Mouse (Mus musculus) embryonic facial prominence, embryonic 12.5 days (tissue): ENCODE measurements around the gene Npb. TPM values are rescaled to one million over a fixed set of nuclear protein-coding genes. Genes with fewer than 3 reads are reported as not detected.

Experiments used
- ATAC-seq: fragments of 200-750 bp; cut with Nextera tagmentation; 2 replicates; pipeline ENCODE4 v1.8.0; 2017; ENCODE audit not compliant: insufficient number of reproducible peaks, insufficient read depth, low FRiP score, low TSS enrichment
- H3K27ac ChIP-seq: fragments of 300-500 bp; sonication (generic); 2 replicates; pipeline ENCODE4 v1.5.1; 2016; ENCODE audit warnings: mild to moderate bottlenecking
- H3K27me3 ChIP-seq: fragments of 300-500 bp; sonication (generic); 2 replicates; pipeline ENCODE4 v1.6.1; 2016; ENCODE audit warnings: mild to moderate bottlenecking, moderate library complexity
- H3K36me3 ChIP-seq: fragments of 300-500 bp; sonication (generic); 2 replicates; pipeline ENCODE4 v1.6.1; 2016; ENCODE audit warnings: mild to moderate bottlenecking
- H3K4me1 ChIP-seq: fragments of 300-500 bp; sonication (generic); 2 replicates; pipeline ENCODE4 v1.6.1; 2016
- H3K4me2 ChIP-seq: fragments of 300-500 bp; sonication (generic); replicated peaks from 2 replicates; pipeline ENCODE4 v1.6.1; 2016; ENCODE audit warnings: mild to moderate bottlenecking, moderate library complexity
- H3K4me3 ChIP-seq: fragments of 300-500 bp; sonication (generic); 2 replicates; pipeline ENCODE4 v1.5.1; 2016; ENCODE audit warnings: mild to moderate bottlenecking
- H3K9ac ChIP-seq: fragments of 300-500 bp; sonication (generic); 2 replicates; pipeline ENCODE4 v1.6.1; 2016; ENCODE audit warnings: mild to moderate bottlenecking, moderate library complexity
- H3K9me3 ChIP-seq: fragments of 300-500 bp; sonication (generic); 2 replicates; pipeline ENCODE4 v1.6.1; 2016; ENCODE audit warnings: mild to moderate bottlenecking, moderate library complexity
- WGBS: fragments of 180-500 bp; shearing (Covaris S2); methylation state at CpG from one replicate; pipeline ENCODE4 v1.1.7; 2016; 5-methylcytosine and 5-hydroxymethylcytosine counted together
- microRNA-seq: library from miRNA; unstranded; fragments of <30 nt; microRNA quantifications from one replicate; pipeline ENCODE4, GENCODE M21; 2017
- polyA plus RNA-seq: library from polyadenylated mRNA; unstranded; fragments of >200 nt; fragmentation: Nextera tagmentation; extraction: Ambion mirVana; gene quantifications from 2 replicates; pipeline ENCODE4 v1.2.1, GENCODE M21; 2016

The Npb gene
- polyA plus RNA-seq, 1 experiment from 2014 or later, result 0.99 TPM

DNA sequence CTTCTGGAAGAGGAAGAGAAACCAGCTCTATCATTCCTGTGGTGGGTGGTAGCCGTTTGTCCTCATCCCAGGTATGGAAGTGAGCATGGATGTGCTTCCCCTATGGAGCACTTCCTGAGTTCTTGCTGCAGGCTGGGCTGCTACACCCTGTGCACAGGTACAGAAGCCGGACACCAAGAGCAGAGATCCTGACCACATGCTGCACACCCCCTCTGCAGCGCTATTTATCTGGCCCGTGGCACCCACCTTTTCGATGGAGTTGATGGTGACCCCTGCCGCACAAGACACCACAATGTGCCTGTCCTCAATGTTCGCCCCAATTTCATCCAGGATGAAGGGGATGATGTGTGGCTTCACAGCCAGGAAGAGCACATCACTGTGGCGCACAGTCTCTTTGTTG, 33.6 kb downstream of the Npb start:
- WGBS, result 91% methylated on average over 8 of the region's 8 CpGs

GRCm38 (mm10) chr11:120642939-120643600, 34.8 kb downstream of the Npb start:
- ATAC-seq, result peak; percentile 29
- peak overlapping the region; percentile 50 for H3K4me3 ChIP-seq
- peaks cover 27% of the 10 kb centered on the region for H3K27me3 ChIP-seq
- no peaks in the 10 kb centered on the region for H3K9me3 ChIP-seq
- peaks cover 14% of the 10 kb centered on the region for H3K4me1 ChIP-seq
- no peaks in the 10 kb centered on the region for H3K36me3 ChIP-seq
- H3K9ac ChIP-seq, result peak overlapping the region; percentile 67
- H3K4me2 ChIP-seq, result peak overlapping the region; percentile 64
- no peak overlapping the region for H3K27ac ChIP-seq
- WGBS, result 2% methylated on average over 18 of the region's 18 CpGs

More for the DNA sequence above, 33.6 kb downstream of the Npb start:
- Histone ChIP-seq H3K4me3 (no peak overlapping the region), H3K36me3 (no peaks in the 10 kb centered on the region), H3K4me1 (peaks cover 9% of the 10 kb centered on the region), H3K27ac (no peak overlapping the region), H3K27me3 (peaks cover 16% of the 10 kb centered on the region; the same call in 1 of the 2 replicates), H3K9ac (no peak overlapping the region), H3K9me3 (no peaks in the 10 kb centered on the region), H3K4me2 (no peak overlapping the region)
- no peak for ATAC-seq

DNA sequence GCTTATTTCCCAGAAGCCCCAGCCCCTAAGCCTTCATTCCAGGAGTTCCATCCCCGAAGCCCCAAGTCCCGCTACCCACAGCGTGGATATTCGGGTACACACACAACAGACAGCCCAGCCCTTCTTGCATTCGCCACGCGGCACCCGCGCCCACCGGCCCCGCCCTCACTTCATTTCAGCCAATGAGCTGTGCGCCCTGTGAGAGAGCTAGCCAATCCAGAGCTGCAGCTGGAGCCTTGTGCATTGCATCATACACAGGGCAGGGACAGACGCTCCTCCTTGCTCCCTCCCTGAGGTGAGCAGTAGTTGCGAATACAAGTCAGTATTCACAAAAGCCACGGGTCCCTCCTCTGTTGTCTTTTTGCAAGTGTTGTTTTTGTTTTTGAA, 35.3 kb downstream of the Npb start, which contains the start of gene Pycr1:
Pycr1 (minus strand) TSS at position 169 of the 387 bp plus-strand sequence.
- no peak within 1 kb of the TSS for H3K27ac ChIP-seq
- ATAC-seq, result peak; percentile 98
- peak within 1 kb of the TSS; percentile 50 for H3K4me3 ChIP-seq
- peak within 1 kb of the TSS; percentile 64 for H3K4me2 ChIP-seq
- H3K27me3 ChIP-seq, result peaks cover 29% of the 10 kb centered on the region
- no peaks in the 10 kb centered on the region for H3K9me3 ChIP-seq
- H3K36me3 ChIP-seq, result no peaks in the 10 kb centered on the region
- H3K9ac ChIP-seq, result peak within 1 kb of the TSS; percentile 67
- peaks cover 17% of the 10 kb centered on the region for H3K4me1 ChIP-seq
- under 1% methylated on average over 15 of the region's 15 CpGs for WGBS

DNA sequence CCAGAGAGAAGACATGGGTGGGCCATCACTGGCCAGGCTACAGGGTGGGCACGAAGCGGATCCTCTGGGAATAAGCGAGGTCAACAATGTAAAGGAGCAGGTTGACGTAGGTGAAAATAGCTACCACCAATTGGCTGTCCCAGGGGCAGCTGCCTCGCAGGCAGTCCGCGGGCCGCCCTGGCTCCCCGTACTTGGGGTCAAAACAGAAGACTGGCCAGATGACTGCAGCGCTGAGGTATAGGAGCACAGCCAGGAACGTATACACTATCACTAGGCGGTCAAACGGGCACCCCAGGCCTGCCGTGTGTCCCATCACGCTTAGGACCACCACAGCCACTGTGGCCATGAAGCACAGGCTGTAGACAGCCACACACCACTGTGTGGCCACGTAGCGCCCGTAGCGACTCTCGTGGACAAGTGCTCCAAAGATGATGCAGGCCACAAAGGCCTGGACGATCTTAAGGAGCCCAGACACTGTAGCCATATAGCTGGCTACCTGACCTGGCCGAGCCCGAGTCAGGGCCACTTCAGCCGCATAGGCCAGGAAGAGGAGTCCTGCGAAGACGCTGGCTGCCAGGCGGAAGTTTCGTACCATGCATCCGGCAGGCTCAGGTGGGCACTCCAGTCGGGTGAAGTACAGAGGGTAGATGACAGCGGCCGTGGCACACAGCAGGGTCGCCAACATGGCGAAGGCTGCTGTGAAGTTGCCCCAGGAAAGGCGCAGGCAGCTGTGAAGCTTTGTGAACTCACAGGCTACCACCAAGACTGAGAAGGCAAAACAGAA, 39.0 kb downstream of the Npb start:
- 78% methylated on average over 35 of the region's 35 CpGs for WGBS

DNA sequence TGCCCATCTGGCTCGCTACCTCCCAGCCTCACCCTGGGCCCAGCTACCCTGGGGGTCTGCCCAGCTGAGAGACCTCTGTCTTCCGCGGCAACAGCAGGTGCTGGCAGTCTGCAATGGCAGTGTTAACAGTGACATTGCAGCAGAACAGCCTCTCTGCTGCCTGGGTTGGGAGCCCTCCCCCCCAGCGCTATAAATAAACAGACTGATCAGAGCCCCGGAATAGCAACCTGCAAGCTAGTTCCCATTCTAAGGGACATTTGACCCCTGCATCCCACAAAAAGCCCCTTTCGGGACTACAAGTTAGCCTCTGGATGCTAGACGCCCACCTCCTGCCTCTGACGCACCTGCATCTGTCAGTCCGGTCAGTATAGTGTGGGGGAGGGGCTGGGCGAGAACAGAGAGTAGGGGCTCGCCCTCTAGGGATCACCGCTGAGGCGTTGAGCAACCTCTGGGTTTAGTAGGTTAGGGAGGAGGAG, 39.8 kb downstream of the Npb start, which contains the start of gene Myadml2:
Myadml2 (minus strand) TSS at position 158 of the 476 bp plus-strand sequence.
- WGBS, result 5% methylated on average over 13 of the region's 13 CpGs
- Histone ChIP-seq H3K27me3 (peaks cover 17% of the 10 kb centered on the region), H3K4me3 (peak within 1 kb of the TSS; percentile 4; the same call in 1 of the 2 replicates), H3K36me3 (no peaks in the 10 kb centered on the region), H3K9me3 (no peaks in the 10 kb centered on the region), H3K4me2 (peak within 1 kb of the TSS; percentile 32), H3K9ac (no peak within 1 kb of the TSS), H3K4me1 (peaks cover 9% of the 10 kb centered on the region), H3K27ac (no peak within 1 kb of the TSS)
- no peak for ATAC-seq

More for the DNA sequence above, 39.0 kb downstream of the Npb start:
- Histone ChIP-seq H3K4me1 (peaks cover 17% of the 10 kb centered on the region), H3K4me3 (no peak overlapping the region), H3K4me2 (no peak overlapping the region; the same call in 1 of the 2 replicates), H3K9ac (no peak overlapping the region), H3K27ac (no peak overlapping the region), H3K36me3 (no peaks in the 10 kb centered on the region), H3K9me3 (no peaks in the 10 kb centered on the region), H3K27me3 (peaks cover 25% of the 10 kb centered on the region)
- ATAC-seq, result no peak

GRCm38 (mm10) chr11:120651872-120652271, 43.6 kb downstream of the Npb start:
- Histone ChIP-seq H3K9ac (no peak overlapping the region), H3K4me1 (peaks cover 8% of the 10 kb centered on the region), H3K4me2 (no peak overlapping the region), H3K27ac (no peak overlapping the region), H3K4me3 (no peak overlapping the region), H3K9me3 (no peaks in the 10 kb centered on the region), H3K36me3 (no peaks in the 10 kb centered on the region), H3K27me3 (peaks cover 28% of the 10 kb centered on the region)
- 71% methylated on average over 3 of the region's 3 CpGs for WGBS
- ATAC-seq, result no peak

DNA sequence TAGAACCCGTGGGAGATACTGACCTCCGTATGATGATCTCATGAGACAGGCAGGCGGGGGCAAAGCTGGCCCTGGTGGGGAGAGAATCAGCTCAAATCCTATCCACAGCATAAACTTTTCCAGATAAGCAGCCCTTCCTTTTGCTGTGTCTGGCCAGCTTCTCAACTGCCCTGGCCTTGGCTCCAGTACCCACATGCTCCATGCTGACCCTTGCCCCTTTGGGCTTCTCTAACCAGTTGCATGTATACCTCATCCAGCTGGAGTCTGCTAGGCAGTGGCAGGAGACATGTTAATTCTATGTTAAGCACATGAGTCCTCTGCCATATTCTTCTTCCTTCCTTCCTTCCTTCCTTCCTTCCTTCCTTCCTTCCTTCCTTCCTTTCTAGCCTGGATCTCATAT, 46.5 kb downstream of the Npb start:
- WGBS, result 52% methylated on average over 3 of the region's 3 CpGs
- Histone ChIP-seq H3K36me3 (no peaks in the 10 kb centered on the region), H3K9me3 (no peaks in the 10 kb centered on the region), H3K27me3 (peaks cover 43% of the 10 kb centered on the region), H3K4me1 (no peaks in the 10 kb centered on the region), H3K4me2 (no peak overlapping the region), H3K9ac (no peak overlapping the region), H3K27ac (no peak overlapping the region), H3K4me3 (no peak overlapping the region)
- no peak for ATAC-seq

DNA sequence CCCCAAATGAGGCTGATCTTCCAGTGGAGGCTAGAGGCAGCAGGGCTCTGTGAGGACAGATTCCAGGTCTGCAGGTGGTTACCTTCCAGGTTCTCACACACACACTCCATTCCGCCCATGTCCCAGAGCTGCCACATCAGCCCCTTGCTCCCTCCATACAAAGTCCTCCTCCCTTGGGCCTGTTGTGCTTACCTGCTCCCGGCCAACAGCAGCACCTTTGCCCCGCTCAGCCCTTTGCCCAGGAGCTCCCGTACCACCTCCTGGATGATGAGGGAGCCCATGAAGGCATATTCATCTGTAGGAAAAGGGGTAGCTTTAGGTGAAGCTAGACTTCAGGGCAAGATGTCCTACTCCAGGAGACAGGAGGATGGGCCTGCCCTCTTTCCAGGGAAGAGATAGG, 49.0 kb downstream of the Npb start:
- Histone ChIP-seq H3K9me3 (no peaks in the 10 kb centered on the region), H3K4me3 (no peak overlapping the region), H3K27ac (no peak overlapping the region), H3K4me1 (peaks cover 16% of the 10 kb centered on the region; the same call in 1 of the 2 replicates), H3K4me2 (no peak overlapping the region), H3K9ac (no peak overlapping the region), H3K36me3 (no peaks in the 10 kb centered on the region), H3K27me3 (peaks cover 69% of the 10 kb centered on the region)
- WGBS, result 85% methylated on average over 4 of the region's 4 CpGs
- no peak for ATAC-seq

Small RNAs within 50 kb of the gene (microRNA-seq; reads per million reads assigned to microRNA genes)
- gene Mir6936, result 1.8 reads per million, percentile 3 among the genes with 10 or more reads in this experiment

Other genes with a start within 250 kb of the Npb start
- 0.61 and 0.78 TPM in 2 replicates for gene Fscn2, start 246.9 kb upstream of the Npb start, polyA plus RNA-seq
- 44.6 and 48.3 TPM in 2 replicates for gene Faap100, start 229.7 kb upstream of the Npb start, polyA plus RNA-seq
- gene Nploc4, start 170.8 kb upstream of the Npb start, polyA plus RNA-seq, result 48.8 and 52.9 TPM in 2 replicates
- 2.1 and 3.6 TPM in 2 replicates for gene Tspan10, start 165.8 kb upstream of the Npb start, polyA plus RNA-seq
- gene Pde6g, start 155.0 kb upstream of the Npb start, polyA plus RNA-seq, result 0.28 TPM in 1 of 2 replicates, not detected in the other
- gene Oxld1, start 150.4 kb upstream of the Npb start, polyA plus RNA-seq, result 11.2 and 12.0 TPM in 2 replicates
- 41.8 and 42.2 TPM in 2 replicates for gene Ccdc137, start 150.4 kb upstream of the Npb start, polyA plus RNA-seq
- gene Arl16, start 140.9 kb upstream of the Npb start, polyA plus RNA-seq, result 62.9 and 64.2 TPM in 2 replicates
- gene Mrpl12, start 123.9 kb upstream of the Npb start, polyA plus RNA-seq, result 126 and 128 TPM in 2 replicates
- gene Slc25a10, start 116.6 kb upstream of the Npb start, polyA plus RNA-seq, result 52.6 and 57.4 TPM in 2 replicates
- gene Gcgr, start 77.8 kb upstream of the Npb start, polyA plus RNA-seq, result 1.7 and 2.1 TPM in 2 replicates
- gene Mcrip1, start 58.8 kb upstream of the Npb start, polyA plus RNA-seq, result 234 and 242 TPM in 2 replicates
- gene Ppp1r27, start 57.3 kb upstream of the Npb start, polyA plus RNA-seq, result 0.36 TPM in 1 of 2 replicates, not detected in the other
- gene P4hb, start 35.2 kb upstream of the Npb start, polyA plus RNA-seq, result 622 and 637 TPM in 2 replicates
- 561 and 568 TPM in 2 replicates for gene Arhgdia, start 26.9 kb upstream of the Npb start, polyA plus RNA-seq
- gene Alyref, start 10.1 kb upstream of the Npb start, polyA plus RNA-seq, result 683 and 688 TPM in 2 replicates
- gene Anapc11, start 10.1 kb upstream of the Npb start, polyA plus RNA-seq, result 191 and 198 TPM in 2 replicates
- gene Pcyt2, start 9.5 kb downstream of the Npb start, polyA plus RNA-seq, result 143 and 147 TPM in 2 replicates
- 29.7 and 30.4 TPM in 2 replicates for gene Sirt7, start 16.8 kb downstream of the Npb start, polyA plus RNA-seq
- gene Mafg, start 25.1 kb downstream of the Npb start, polyA plus RNA-seq, result 33.6 and 34.8 TPM in 2 replicates
- gene Pycr1, start 35.3 kb downstream of the Npb start, polyA plus RNA-seq, result 25.3 and 26.5 TPM in 2 replicates
- gene Myadml2, start 39.7 kb downstream of the Npb start, polyA plus RNA-seq, result 0.47 TPM in 1 of 2 replicates, not detected in the other
- 5.1 and 6.3 TPM in 2 replicates for gene Notum, start 52.7 kb downstream of the Npb start, polyA plus RNA-seq
- gene Aspscr1, start 64.5 kb downstream of the Npb start, polyA plus RNA-seq, result 131 and 139 TPM in 2 replicates
- gene Cenpx, start 105.3 kb downstream of the Npb start, polyA plus RNA-seq, result 131 TPM in 2 replicates
- gene Lrrc45, start 105.4 kb downstream of the Npb start, polyA plus RNA-seq, result 77.5 and 83.7 TPM in 2 replicates
- gene Rac3, start 113.0 kb downstream of the Npb start, polyA plus RNA-seq, result 59.7 and 62.8 TPM in 2 replicates
- gene Dcxr, start 118.8 kb downstream of the Npb start, polyA plus RNA-seq, result 11.5 and 12.3 TPM in 2 replicates
- gene Cbr2, start 123.6 kb downstream of the Npb start, polyA plus RNA-seq, result 5.9 and 6.1 TPM in 2 replicates
- gene Hmga1b, start 154.3 kb downstream of the Npb start, polyA plus RNA-seq, result 4.2 and 5.8 TPM in 2 replicates
- gene Rfng, start 175.7 kb downstream of the Npb start, polyA plus RNA-seq, result 47.0 and 47.2 TPM in 2 replicates
- gene Gps1, start 175.8 kb downstream of the Npb start, polyA plus RNA-seq, result 243 and 245 TPM in 2 replicates
- 66.1 and 70.5 TPM in 2 replicates for gene Dus1l, start 187.9 kb downstream of the Npb start, polyA plus RNA-seq
- gene Fasn, start 216.1 kb downstream of the Npb start, polyA plus RNA-seq, result 74.2 and 77.0 TPM in 2 replicates